Mouse (Mus musculus): ENCODE measurements at regions not wholly inside any gene's neighbourhood (a gene's known extent, or its start where the extent isn't known, plus 50 kb on each side); places are given as distances from the start of the nearest gene placed in this dataset.

GRCm38 (mm10) chr8:55754189-55754588 is 152.6 kb downstream of the Adam29 start:
- DNase-seq (ENCODE audit: low spot score): peak; percentile 10

- DNase-seq (ENCODE audit: low spot score): no peak
Measured at GRCm38 (mm10) chr8:55724303-55725279, 182.2 kb downstream of the Adam29 start.

DNA sequence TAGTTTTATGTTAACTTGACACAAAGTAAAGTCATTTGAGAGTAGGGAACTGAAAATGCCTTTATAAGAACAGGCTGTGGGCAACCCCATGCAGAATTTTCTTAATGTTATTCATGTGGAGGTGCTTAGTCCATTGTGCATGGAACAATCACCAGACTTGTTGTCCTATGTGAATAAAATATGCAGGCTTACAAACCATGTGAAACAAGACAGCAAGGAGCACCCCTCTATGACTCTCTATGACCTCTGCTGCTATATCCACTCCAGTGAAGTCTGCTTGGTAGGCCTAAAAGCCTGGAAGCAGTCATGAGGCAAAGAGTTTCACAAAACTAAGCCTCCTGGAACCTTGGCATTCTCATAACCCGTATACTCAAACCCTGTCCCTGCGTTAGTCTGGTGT is 215.0 kb downstream of the Adam29 start:
- DNase-seq (ENCODE audit: low spot score): no peak

- DNase-seq (ENCODE audit: low spot score): no peak
Measured at GRCm38 (mm10) chr8:55680436-55680835, 226.3 kb downstream of the Adam29 start.

DNA sequence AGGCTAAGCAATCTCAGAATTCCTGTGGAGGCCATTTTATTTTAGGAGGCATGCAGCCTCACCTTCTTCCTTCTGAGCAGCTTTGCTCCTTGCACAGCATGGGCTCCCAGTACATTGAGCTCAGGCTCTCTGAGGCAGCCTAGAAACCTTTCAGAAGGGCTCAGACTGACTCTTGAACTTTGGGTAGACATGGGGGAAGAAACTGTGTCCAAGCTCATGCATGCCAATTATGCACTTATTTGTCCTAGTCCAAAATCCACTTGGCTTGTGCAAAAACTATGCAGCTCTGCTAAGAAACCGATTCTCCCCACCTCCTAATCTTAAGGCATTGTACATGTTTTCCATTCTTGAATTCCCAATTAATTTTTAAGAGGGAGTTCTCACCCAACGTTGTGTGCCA is 268.0 kb downstream of the Adam29 start:
- no peak for DNase-seq (ENCODE audit: low spot score)

DNA sequence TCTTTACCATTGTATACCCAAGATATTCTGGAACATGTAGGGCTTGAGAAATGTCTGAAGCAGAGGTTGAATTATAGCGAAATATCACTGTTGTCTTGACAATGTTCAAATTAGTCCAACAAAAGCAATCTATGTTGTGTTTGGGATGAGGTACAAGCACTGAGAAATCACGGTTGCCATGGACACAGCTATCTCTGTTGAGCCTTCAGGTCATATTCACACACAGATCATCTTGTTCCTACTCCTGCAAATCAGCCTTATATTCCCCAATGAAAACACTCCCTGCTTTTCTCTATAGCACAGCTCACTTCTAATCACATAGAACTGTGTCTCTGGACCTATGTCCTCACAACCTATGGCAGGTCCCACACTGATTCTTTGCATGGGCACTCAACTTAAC is 284.3 kb downstream of the Adam29 start:
- DNase-seq (ENCODE audit: low spot score): no peak

All from retina, embryonic 14.5 days (tissue).